Mouse (Mus musculus) cortical plate, adult 2 months (tissue): Measurements from ENCODE around the gene Lgalsl.

ENCODE experiments used
- CTCF ChIP-seq: fragments of 200-500 bp; IDR thresholded peaks from 2 replicates; pipeline ENCODE4 v1.5.1; 2011; ENCODE audit warnings: mild to moderate bottlenecking, control low read depth, low read length; ENCODE audit not compliant: insufficient read depth; ENCODE audit errors: extremely low read depth
- POLR2A ChIP-seq: fragments of 200-500 bp; IDR thresholded peaks from 2 replicates; pipeline ENCODE4 v1.6.1; 2011; ENCODE audit warnings: mild to moderate bottlenecking, low read length, control low read depth; ENCODE audit not compliant: insufficient read depth; ENCODE audit errors: extremely low read depth

- TF ChIP-seq CTCF (no peak), POLR2A (no peak)
Measured at GRCm38 (mm10) chr11:20792667-20793066, 38.2 kb downstream of the Lgalsl start.
